Mouse (Mus musculus): ENCODE results near the gene Gmpr. TPM values are rescaled to one million over a fixed set of nuclear protein-coding genes. Genes with fewer than 3 reads are reported as not detected.

The Gmpr gene
- polyA plus RNA-seq, 1 experiment from 2014 or later, result 26.0 TPM

- no peak overlapping the region for H3K27ac ChIP-seq (ENCODE audit: low read length)
- H3K36me3 ChIP-seq (ENCODE audit: insufficient read depth, low read length), result no peaks in the 10 kb centered on the region
- DNase-seq (ENCODE audit: low spot score), result no peak
- no peak overlapping the region for H3K4me3 ChIP-seq (ENCODE audit: low read depth, low read length)
- WGBS, result 66% methylated on average over 13 of the region's 13 CpGs
- no peak overlapping the region for H3K9ac ChIP-seq (replicated peaks; ENCODE audit: low read depth)
- no peaks in the 10 kb centered on the region for H3K4me1 ChIP-seq (ENCODE audit: insufficient read depth, low read depth, low read length)
- ATAC-seq, result no peak
- H3K27me3 ChIP-seq (replicated peaks; ENCODE audit: insufficient read depth, low read length), result no peaks in the 10 kb centered on the region
- H3K9me3 ChIP-seq (ENCODE audit: low read length), result no peaks in the 10 kb centered on the region
- TF ChIP-seq CTCF (IDR thresholded peaks at IDR 0.05) (no peak), EP300 (IDR thresholded peaks at IDR 0.05) (no peak)
- H3K4me2 ChIP-seq (replicated peaks; ENCODE audit: low read depth, low read length), result no peak overlapping the region
Measured at GRCm38 (mm10) chr13:45545974-45546373, 38.7 kb downstream of the Gmpr start.

DNA sequence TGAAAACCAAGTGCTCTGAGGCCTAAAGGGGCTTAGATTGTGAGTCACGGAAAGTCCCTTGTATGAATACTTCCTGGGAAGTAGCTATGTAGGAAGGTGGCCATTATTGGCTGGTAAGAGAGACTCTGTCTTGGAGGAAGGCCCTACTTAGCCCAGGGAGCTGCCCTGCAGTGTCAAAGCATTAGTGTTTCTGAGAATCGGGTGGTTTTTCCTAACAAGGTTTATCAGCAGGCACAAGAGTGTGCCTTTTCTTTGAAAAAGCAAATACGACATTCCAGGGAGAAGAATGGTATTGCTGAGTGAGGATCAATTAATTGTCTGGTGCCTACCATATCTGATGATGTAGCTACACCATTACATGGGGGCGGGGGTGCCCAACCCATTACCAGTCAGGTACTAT, 39.7 kb downstream of the Gmpr start:
- 63% methylated on average over 4 of the region's 4 CpGs for WGBS
- no peaks in the 10 kb centered on the region for H3K36me3 ChIP-seq (ENCODE audit: insufficient read depth, low read length)
- H3K4me2 ChIP-seq (replicated peaks; ENCODE audit: low read depth, low read length), result no peak overlapping the region

GRCm38 (mm10) chr13:45547549-45547948, 40.3 kb downstream of the Gmpr start:
- Histone ChIP-seq H3K4me1 (ENCODE audit: insufficient read depth, low read depth, low read length) (no peaks in the 10 kb centered on the region), H3K4me2 (replicated peaks; ENCODE audit: low read depth, low read length) (no peak overlapping the region), H3K4me3 (ENCODE audit: low read depth, low read length) (no peak overlapping the region), H3K9me3 (ENCODE audit: low read length) (no peaks in the 10 kb centered on the region), H3K36me3 (ENCODE audit: insufficient read depth, low read length) (no peaks in the 10 kb centered on the region), H3K27ac (ENCODE audit: low read length) (no peak overlapping the region), H3K9ac (replicated peaks; ENCODE audit: low read depth) (no peak overlapping the region), H3K27me3 (replicated peaks; ENCODE audit: insufficient read depth, low read length) (no peaks in the 10 kb centered on the region)
- 77% methylated on average over 5 of the region's 5 CpGs for WGBS
- no peak for DNase-seq (ENCODE audit: low spot score)
- no peak for ATAC-seq
- no peak for TF ChIP-seq CTCF (IDR thresholded peaks at IDR 0.05)
- TF ChIP-seq EP300 (IDR thresholded peaks at IDR 0.05), result no peak

More for the DNA sequence above, 39.7 kb downstream of the Gmpr start:
- ATAC-seq (no peak), DNase-seq (ENCODE audit: low spot score) (no peak)
- no peak overlapping the region for H3K27ac ChIP-seq (ENCODE audit: low read length)
- no peak overlapping the region for H3K9ac ChIP-seq (replicated peaks; ENCODE audit: low read depth)
- no peaks in the 10 kb centered on the region for H3K9me3 ChIP-seq (ENCODE audit: low read length)
- H3K4me1 ChIP-seq (ENCODE audit: insufficient read depth, low read depth, low read length), result no peaks in the 10 kb centered on the region
- no peak overlapping the region for H3K4me3 ChIP-seq (ENCODE audit: low read depth, low read length)
- no peaks in the 10 kb centered on the region for H3K27me3 ChIP-seq (replicated peaks; ENCODE audit: insufficient read depth, low read length)
- TF ChIP-seq EP300 (IDR thresholded peaks at IDR 0.05) (no peak), CTCF (IDR thresholded peaks at IDR 0.05) (no peak)

- Histone ChIP-seq H3K36me3 (ENCODE audit: insufficient read depth, low read length) (no peaks in the 10 kb centered on the region), H3K27me3 (replicated peaks; ENCODE audit: insufficient read depth, low read length) (no peaks in the 10 kb centered on the region), H3K9ac (replicated peaks; ENCODE audit: low read depth) (no peak overlapping the region), H3K4me2 (replicated peaks; ENCODE audit: low read depth, low read length) (no peak overlapping the region), H3K9me3 (ENCODE audit: low read length) (no peaks in the 10 kb centered on the region), H3K27ac (ENCODE audit: low read length) (no peak overlapping the region), H3K4me1 (ENCODE audit: insufficient read depth, low read depth, low read length) (no peaks in the 10 kb centered on the region), H3K4me3 (ENCODE audit: low read depth, low read length) (no peak overlapping the region)
- 32% methylated on average over 7 of the region's 7 CpGs for WGBS
- no peak for DNase-seq (ENCODE audit: low spot score)
- ATAC-seq, result no peak
- TF ChIP-seq EP300 (IDR thresholded peaks at IDR 0.05) (no peak), CTCF (IDR thresholded peaks at IDR 0.05) (no peak)
Measured at GRCm38 (mm10) chr13:45553674-45554073, 46.4 kb downstream of the Gmpr start.

DNA sequence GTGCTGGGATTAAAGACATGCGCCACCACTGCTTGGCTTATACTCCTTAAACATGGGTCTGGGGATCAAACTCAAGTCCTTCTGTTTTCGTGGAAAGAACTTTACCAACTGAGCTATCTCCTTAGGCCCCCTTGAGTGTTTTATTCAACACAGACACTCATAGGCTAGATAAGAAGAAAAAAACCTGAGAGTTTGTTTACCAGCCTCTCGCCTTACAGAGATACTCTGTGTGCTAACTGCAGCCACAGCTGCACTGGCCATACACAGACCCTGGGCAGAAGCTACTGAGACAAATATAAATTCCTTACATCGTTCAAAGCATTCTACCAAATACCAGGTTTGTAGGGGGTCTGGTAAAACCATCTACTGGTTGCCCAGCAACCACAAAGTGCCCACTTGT, 51.1 kb downstream of the Gmpr start:
- 40% methylated on average over 4 of the region's 4 CpGs for WGBS
- H3K27me3 ChIP-seq (replicated peaks; ENCODE audit: insufficient read depth, low read length), result no peaks in the 10 kb centered on the region
- no peak overlapping the region for H3K27ac ChIP-seq (ENCODE audit: low read length)
- no peak overlapping the region for H3K4me2 ChIP-seq (replicated peaks; ENCODE audit: low read depth, low read length)
- H3K9ac ChIP-seq (replicated peaks; ENCODE audit: low read depth), result no peak overlapping the region
- H3K9me3 ChIP-seq (ENCODE audit: low read length), result no peaks in the 10 kb centered on the region
- no peaks in the 10 kb centered on the region for H3K4me1 ChIP-seq (ENCODE audit: insufficient read depth, low read depth, low read length)
- TF ChIP-seq CTCF (IDR thresholded peaks at IDR 0.05) (no peak), EP300 (IDR thresholded peaks at IDR 0.05) (no peak)
- DNase-seq (ENCODE audit: low spot score) (no peak), ATAC-seq (peak; percentile 26; the same call in 1 of the 2 replicates)
- H3K36me3 ChIP-seq (ENCODE audit: insufficient read depth, low read length), result no peaks in the 10 kb centered on the region
- H3K4me3 ChIP-seq (ENCODE audit: low read depth, low read length), result no peak overlapping the region

DNA sequence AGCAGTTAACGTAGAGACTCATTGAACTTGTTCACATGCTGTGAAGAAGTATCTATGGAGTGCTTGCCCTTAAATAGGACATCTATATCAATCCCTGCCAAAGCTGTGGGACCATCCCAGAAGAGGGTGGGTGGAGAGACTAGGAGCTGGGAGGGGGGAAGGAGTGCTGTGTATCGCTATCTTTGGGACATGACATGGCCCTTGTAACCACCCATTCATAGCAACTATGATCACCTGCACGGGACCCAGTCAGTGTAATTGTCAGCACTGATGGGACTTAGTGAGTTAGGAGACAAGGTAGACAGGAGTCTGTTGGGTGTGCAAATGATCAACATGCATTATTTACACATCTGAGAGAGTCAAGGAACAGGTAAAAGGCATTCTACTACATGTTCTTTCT, 52.0 kb downstream of the Gmpr start:
- no peak for ATAC-seq
- no peak for TF ChIP-seq CTCF (IDR thresholded peaks at IDR 0.05)
- no peak for TF ChIP-seq EP300 (IDR thresholded peaks at IDR 0.05)
- no peak overlapping the region for H3K27ac ChIP-seq (ENCODE audit: low read length)
- H3K9me3 ChIP-seq (ENCODE audit: low read length), result no peaks in the 10 kb centered on the region
- no peaks in the 10 kb centered on the region for H3K4me1 ChIP-seq (ENCODE audit: insufficient read depth, low read depth, low read length)
- no peak for DNase-seq (ENCODE audit: low spot score)
- H3K4me2 ChIP-seq (replicated peaks; ENCODE audit: low read depth, low read length), result no peak overlapping the region
- no peak overlapping the region for H3K9ac ChIP-seq (replicated peaks; ENCODE audit: low read depth)
- no peaks in the 10 kb centered on the region for H3K27me3 ChIP-seq (replicated peaks; ENCODE audit: insufficient read depth, low read length)
- H3K36me3 ChIP-seq (ENCODE audit: insufficient read depth, low read length), result no peaks in the 10 kb centered on the region
- H3K4me3 ChIP-seq (ENCODE audit: low read depth, low read length), result no peak overlapping the region
- 81% methylated on average over 3 of the region's 3 CpGs for WGBS

GRCm38 (mm10) chr13:45560543-45560942, 53.3 kb downstream of the Gmpr start:
- Histone ChIP-seq H3K27me3 (replicated peaks; ENCODE audit: insufficient read depth, low read length) (no peaks in the 10 kb centered on the region), H3K4me3 (ENCODE audit: low read depth, low read length) (no peak overlapping the region), H3K4me2 (replicated peaks; ENCODE audit: low read depth, low read length) (no peak overlapping the region), H3K4me1 (ENCODE audit: insufficient read depth, low read depth, low read length) (no peaks in the 10 kb centered on the region), H3K27ac (ENCODE audit: low read length) (no peak overlapping the region), H3K9ac (replicated peaks; ENCODE audit: low read depth) (no peak overlapping the region), H3K36me3 (ENCODE audit: insufficient read depth, low read length) (no peaks in the 10 kb centered on the region), H3K9me3 (ENCODE audit: low read length) (no peaks in the 10 kb centered on the region)
- ATAC-seq, result no peak
- DNase-seq (ENCODE audit: low spot score), result no peak
- TF ChIP-seq CTCF (IDR thresholded peaks at IDR 0.05) (peak; percentile 73), EP300 (IDR thresholded peaks at IDR 0.05) (no peak)
- WGBS, result 76% methylated on average over 7 of the region's 7 CpGs

Data from lung, postnatal 0 days (tissue).